Mouse (Mus musculus): ENCODE measurements around the gene Trio.

DNA sequence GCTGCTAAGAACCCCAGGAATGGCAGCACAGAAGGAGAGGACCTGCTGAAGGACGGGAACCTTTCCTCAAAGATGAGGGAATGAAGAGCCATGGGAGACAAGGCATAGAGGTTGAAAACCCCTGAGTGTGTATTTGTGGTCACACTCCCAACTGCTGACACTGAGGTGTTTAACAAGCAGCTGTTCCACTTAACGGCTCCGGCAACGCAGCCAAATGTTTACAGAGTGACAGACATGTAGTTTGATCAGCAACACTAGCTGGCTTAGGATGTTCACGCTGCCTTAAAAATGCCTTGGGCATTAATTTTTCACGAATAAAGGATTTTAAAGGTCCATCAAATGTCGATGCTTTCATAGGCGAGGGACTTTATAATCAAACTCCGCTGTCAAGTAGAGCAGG is 106.8 kb downstream of the Trio start:
- TF ChIP-seq CTCF (IDR thresholded peaks at IDR 0.05; ENCODE audit: low read depth) (no peak), EP300 (IDR thresholded peaks at IDR 0.05; ENCODE audit: low read depth) (no peak)

Measured in liver, postnatal 0 days (tissue).